Mouse (Mus musculus) urinary bladder, postnatal 4 days (tissue): ENCODE results near the gene AI467606.

Experiments used
- DNase-seq, 2 experiments: peaks; one replicate each; pipeline ENCODE4 v3.0.0; 2021 to 2022; ENCODE audit warnings: low spot score in 2 of 2

Gene AI467606

DNA sequence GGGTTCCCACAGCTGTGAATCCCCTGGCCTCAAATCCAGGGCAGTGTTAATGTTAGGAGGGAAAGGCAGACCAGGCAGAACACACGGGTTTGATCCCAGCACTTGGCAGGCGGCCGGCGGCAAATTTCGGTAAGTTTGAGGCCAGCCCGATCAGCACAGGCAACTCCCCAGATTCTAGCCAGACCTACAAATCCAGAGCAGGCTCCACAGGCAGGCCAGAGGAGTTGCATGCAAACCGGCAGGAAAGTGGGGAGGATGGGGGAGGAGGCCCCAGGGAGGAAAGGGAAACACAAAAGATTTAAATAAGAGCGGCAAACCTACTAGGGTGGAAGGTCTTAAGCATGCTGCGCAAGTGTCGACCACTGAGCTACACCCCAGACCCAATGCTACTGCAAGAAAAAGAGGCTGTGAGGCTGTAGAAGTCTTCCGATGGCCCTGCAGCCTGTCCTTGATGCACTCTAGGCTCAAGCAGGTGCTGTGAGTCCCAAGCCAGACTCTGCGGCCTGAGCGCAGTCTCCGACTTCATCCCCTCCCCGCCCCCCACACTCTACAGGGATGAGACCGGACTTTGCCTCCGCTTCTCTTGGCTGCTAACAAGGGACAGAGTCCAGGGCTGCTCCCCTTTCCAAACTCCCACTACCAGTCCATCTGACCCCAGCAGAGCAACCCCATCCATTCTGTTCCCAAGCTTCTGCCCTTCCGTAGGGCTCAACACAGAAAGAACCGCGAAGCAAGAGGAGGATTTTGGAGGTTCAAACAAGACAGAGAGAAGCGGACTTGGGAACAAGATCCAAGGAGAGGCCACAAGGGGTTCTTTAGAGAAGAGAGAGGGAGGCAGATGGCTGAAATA is 30.1 kb downstream of the AI467606 start:
- no peak for DNase-seq

- no peak for DNase-seq
Observed at GRCm38 (mm10) chr7:127121911-127122270, 30.7 kb downstream of the AI467606 start, which contains the start of gene Qprt. Gene Qprt (minus strand): TSS chr7:127122226.

DNA sequence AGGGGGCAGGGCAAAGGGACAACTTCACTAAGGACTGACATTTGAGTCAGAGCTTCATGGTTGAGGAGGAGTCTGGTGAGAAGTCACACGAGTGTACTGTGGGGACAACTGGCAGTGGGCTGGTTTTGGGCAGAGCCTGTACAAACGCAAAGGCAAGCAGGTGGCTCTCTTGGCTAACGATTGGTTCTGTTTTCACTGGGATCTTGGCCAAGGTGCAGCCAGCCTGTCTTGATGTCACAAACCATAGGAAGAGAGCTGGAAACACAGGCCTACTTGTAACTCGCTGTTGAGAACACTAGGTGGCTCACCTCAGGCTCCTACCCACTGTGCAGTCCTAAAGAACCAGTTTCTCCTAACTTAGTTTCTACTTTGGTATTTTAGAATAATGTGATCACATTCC is 38.5 kb downstream of the AI467606 start:
- DNase-seq: no peak

- no peak for DNase-seq
Observed at GRCm38 (mm10) chr7:127133125-127133524, 42.0 kb downstream of the AI467606 start.

DNA sequence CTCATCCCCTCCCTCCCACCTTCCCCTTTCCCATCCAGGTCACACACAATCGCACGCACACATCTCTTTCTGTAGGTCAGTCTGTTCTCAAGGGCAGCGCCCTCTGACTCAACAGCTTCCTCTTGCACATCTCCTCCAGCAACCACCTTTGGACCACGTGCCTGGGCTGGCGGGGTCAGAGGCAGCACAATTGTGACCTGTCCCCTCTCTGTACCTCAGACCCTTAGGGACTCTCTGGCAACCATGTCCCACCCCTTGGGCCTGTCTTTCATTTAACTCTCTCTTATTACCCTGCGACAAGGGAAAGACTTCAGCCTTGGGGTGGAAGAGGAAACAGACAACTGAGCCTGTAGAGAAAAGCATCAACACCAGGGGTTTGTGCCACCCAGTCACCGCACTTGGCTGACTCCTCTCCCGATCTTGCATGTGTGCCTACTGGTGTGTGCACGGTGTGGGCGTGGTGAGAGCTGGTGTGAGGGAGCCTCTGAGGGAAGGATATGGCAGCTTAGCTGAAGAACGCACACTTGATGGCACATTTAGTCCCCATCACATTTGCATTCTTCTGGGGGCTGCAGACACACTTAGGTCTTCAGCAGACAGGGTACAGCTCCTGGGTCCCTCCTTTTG is 43.8 kb downstream of the AI467606 start:
- DNase-seq: no peak

DNA sequence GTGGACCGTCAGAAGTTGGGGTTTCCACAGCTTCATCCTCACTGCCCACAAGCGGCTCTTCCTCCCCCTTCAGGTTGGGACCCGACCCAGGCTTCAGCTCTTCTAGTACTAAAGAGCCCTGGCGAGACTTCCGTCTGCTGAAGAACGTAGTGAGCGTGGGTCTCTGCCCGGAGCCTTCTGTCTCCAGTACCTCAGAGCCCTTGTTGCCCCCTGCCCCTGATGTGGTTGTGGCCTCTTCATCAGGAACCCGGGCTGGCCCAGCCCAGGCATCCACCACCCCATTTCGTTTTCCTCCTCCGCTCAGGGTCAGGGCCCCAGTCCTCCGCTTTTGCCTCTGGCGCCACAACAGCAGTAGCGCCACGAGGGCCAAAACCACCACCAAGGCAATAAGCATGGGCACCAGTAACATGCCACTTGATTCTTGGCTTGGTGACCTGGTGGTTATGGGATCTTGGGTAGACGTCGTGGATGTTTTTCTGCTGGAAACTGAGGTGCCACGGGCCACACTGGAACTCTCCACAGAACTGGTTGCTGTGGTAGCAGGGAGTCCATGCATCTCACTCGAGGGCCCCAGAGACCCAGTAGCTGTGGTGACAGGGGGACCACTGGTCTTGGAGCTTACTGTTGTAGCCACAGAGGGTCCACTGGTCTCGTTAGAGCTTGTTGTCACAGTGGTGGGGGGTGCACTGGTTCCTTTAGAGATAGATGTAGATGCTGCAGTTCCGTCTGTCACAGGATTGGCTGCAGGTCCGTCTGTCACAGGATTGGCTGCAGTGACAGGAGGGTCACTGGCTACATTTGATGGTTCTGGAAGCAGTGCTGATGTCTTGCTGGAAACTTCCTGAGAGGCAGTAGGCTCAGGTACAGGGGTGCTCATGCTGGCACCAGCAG is 45.3 kb downstream of the AI467606 start:
- DNase-seq: no peak

- no peak for DNase-seq
Observed at GRCm38 (mm10) chr7:127137262-127138017, 46.3 kb downstream of the AI467606 start, which contains the start of gene Spn. Gene Spn (minus strand): TSS chr7:127137823.

DNA sequence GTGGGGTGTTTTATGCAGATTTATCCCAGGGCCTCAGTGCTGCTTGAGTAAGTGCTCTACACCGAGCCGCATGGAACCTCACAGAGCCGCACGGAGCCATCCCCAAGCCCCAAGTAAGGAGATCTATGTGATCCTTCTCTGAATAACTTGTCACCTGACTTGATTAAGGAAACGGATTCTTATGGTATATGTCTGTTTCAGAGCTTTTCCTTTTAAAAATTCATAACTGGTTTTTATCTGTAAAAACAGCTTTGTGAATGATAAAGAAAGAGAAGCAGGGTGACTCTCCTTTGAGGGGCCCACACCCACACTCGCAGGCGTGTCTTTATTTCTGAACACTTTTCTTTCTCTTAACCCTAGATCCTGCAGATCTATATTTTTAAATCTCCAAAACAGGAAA is 47.9 kb downstream of the AI467606 start:
- DNase-seq: no peak

DNA sequence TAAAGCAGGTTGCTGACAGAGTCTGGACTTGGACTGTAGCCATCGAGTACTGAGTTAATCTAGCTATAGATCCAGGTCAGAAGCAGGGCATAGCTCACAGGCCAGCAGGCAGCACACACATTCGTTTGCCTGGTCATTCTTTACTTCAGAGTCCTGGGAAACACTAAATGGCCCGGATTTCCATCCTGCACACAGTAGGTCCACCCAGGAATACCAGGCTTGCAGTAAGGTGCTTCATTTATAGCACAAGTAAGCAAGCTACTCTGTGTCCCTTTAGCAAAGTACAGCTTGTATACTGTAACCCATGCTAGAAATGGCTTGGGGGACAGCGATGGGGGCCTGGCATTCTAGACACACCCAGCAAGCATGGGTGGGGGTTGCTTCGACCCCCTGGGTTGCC is 48.4 kb downstream of the AI467606 start:
- DNase-seq: no peak

GRCm38 (mm10) chr7:127140623-127141404 is 49.7 kb downstream of the AI467606 start:
- no peak for DNase-seq

- no peak for DNase-seq
Observed at GRCm38 (mm10) chr7:127142214-127142613, 51.1 kb downstream of the AI467606 start.

DNA sequence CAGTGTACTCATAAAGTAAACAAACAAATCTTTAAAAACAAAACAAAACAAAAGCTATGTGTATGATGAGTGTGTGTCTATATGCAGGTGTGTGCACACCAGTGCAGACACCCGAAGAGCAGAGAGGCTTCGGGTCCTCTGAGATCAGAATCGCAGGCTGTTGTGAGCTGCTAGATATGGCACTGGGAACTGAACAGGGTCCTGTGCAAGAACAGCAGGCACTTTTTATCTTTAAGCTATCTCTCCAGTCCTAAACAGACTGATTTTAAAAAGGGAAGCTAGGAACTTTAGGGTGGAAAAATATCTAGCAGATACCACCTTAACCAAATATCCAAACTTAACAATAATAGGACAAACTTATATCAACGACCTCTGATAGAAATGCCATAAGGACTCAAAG is 51.5 kb downstream of the AI467606 start:
- no peak for DNase-seq
